Mouse (Mus musculus) midbrain, embryonic 12.5 days (tissue): ENCODE results near the gene Bid. TPM values are rescaled to one million over a fixed set of nuclear protein-coding genes. Genes with fewer than 3 reads are reported as not detected.

Experiments used
- ATAC-seq: fragments of 200-750 bp; cut with Nextera tagmentation; 2 replicates; pipeline ENCODE4 v1.8.0; 2017; ENCODE audit warnings: low read depth, moderate TSS enrichment, moderate library complexity; ENCODE audit not compliant: low FRiP score
- H3K27ac ChIP-seq: fragments of 300-500 bp; sonication (generic); replicated peaks from 2 replicates; pipeline ENCODE4 v1.5.1; 2016; ENCODE audit warnings: mild to moderate bottlenecking
- H3K27me3 ChIP-seq: fragments of 300-500 bp; sonication (generic); 2 replicates; pipeline ENCODE4 v1.6.1; 2016; ENCODE audit warnings: mild to moderate bottlenecking
- H3K36me3 ChIP-seq: fragments of 300-500 bp; sonication (generic); 2 replicates; pipeline ENCODE4 v1.6.1; 2016
- H3K4me1 ChIP-seq: fragments of 300-500 bp; sonication (generic); 2 replicates; pipeline ENCODE4 v1.6.1; 2016
- H3K4me2 ChIP-seq: fragments of 300-500 bp; sonication (generic); replicated peaks from 2 replicates; pipeline ENCODE4 v1.6.1; 2016; ENCODE audit warnings: mild to moderate bottlenecking, moderate library complexity
- H3K4me3 ChIP-seq: fragments of 300-500 bp; sonication (generic); 2 replicates; pipeline ENCODE4 v1.5.1; 2016; ENCODE audit warnings: mild to moderate bottlenecking
- H3K9ac ChIP-seq: fragments of 300-500 bp; sonication (generic); replicated peaks from 2 replicates; pipeline ENCODE4 v1.6.1; 2016; ENCODE audit warnings: mild to moderate bottlenecking, moderate library complexity
- H3K9me3 ChIP-seq: fragments of 300-500 bp; sonication (generic); 2 replicates; pipeline ENCODE4 v1.6.1; 2016; ENCODE audit warnings: mild to moderate bottlenecking
- WGBS: fragments of 180-500 bp; shearing (Covaris S2); methylation state at CpG from one replicate; pipeline ENCODE4 v1.1.7; 2016; 5-methylcytosine and 5-hydroxymethylcytosine counted together
- polyA plus RNA-seq: library from polyadenylated mRNA; unstranded; fragments of >200 nt; fragmentation: Nextera tagmentation; extraction: Ambion mirVana; gene quantifications from 2 replicates; pipeline ENCODE4 v1.2.1, GENCODE M21; 2016

The Bid gene
- polyA plus RNA-seq, 1 experiment from 2014 or later: 14.6 TPM

- no peak for ATAC-seq
- peaks cover 10% of the 10 kb centered on the region; the same call in 1 of the 2 replicates for H3K36me3 ChIP-seq
- no peaks in the 10 kb centered on the region for H3K9me3 ChIP-seq
- H3K27me3 ChIP-seq: no peaks in the 10 kb centered on the region
- H3K4me3 ChIP-seq: no peak overlapping the region
- no peaks in the 10 kb centered on the region for H3K4me1 ChIP-seq
- no peak overlapping the region for H3K9ac ChIP-seq
- no peak overlapping the region for H3K4me2 ChIP-seq
- no peak overlapping the region for H3K27ac ChIP-seq
- WGBS: 87% methylated on average over 5 of the region's 5 CpGs
Measured at GRCm38 (mm10) chr6:120943964-120944363, 27.3 kb upstream of the Bid start.

GRCm38 (mm10) chr6:120943551-120943950, 26.9 kb upstream of the Bid start:
- WGBS: 90% methylated on average over 10 of the region's 10 CpGs
- no peak overlapping the region for H3K4me2 ChIP-seq
- H3K36me3 ChIP-seq: peaks cover 10% of the 10 kb centered on the region; the same call in 1 of the 2 replicates
- H3K4me3 ChIP-seq: no peak overlapping the region
- ATAC-seq: no peak
- no peaks in the 10 kb centered on the region for H3K9me3 ChIP-seq
- H3K27ac ChIP-seq: no peak overlapping the region
- H3K4me1 ChIP-seq: no peaks in the 10 kb centered on the region
- H3K9ac ChIP-seq: no peak overlapping the region
- no peaks in the 10 kb centered on the region for H3K27me3 ChIP-seq

GRCm38 (mm10) chr6:120943079-120943478, 26.4 kb upstream of the Bid start:
- WGBS: 76% methylated on average over 2 of the region's 2 CpGs
- no peaks in the 10 kb centered on the region; the same call in 1 of the 2 replicates for H3K4me1 ChIP-seq
- no peak overlapping the region for H3K27ac ChIP-seq
- ATAC-seq: no peak
- H3K4me2 ChIP-seq: no peak overlapping the region
- H3K36me3 ChIP-seq: peaks cover 10% of the 10 kb centered on the region; the same call in 1 of the 2 replicates
- H3K9me3 ChIP-seq: no peaks in the 10 kb centered on the region
- H3K9ac ChIP-seq: no peak overlapping the region
- no peak overlapping the region for H3K4me3 ChIP-seq
- H3K27me3 ChIP-seq: no peaks in the 10 kb centered on the region

- H3K27ac ChIP-seq: no peak overlapping the region
- H3K36me3 ChIP-seq: peaks cover 4% of the 10 kb centered on the region; the same call in 1 of the 2 replicates
- H3K4me1 ChIP-seq: no peaks in the 10 kb centered on the region; the same call in 1 of the 2 replicates
- H3K9ac ChIP-seq: no peak overlapping the region
- H3K4me3 ChIP-seq: no peak overlapping the region
- H3K27me3 ChIP-seq: no peaks in the 10 kb centered on the region
- ATAC-seq: no peak
- 95% methylated on average over 13 of the region's 13 CpGs for WGBS
- no peak overlapping the region for H3K4me2 ChIP-seq
- H3K9me3 ChIP-seq: no peaks in the 10 kb centered on the region
Measured at GRCm38 (mm10) chr6:120941575-120941974, 24.9 kb upstream of the Bid start.

- no peak overlapping the region for H3K4me2 ChIP-seq
- H3K9ac ChIP-seq: no peak overlapping the region
- no peaks in the 10 kb centered on the region; the same call in 1 of the 2 replicates for H3K4me1 ChIP-seq
- no peak overlapping the region for H3K27ac ChIP-seq
- no peak for ATAC-seq
- H3K36me3 ChIP-seq: peaks cover 3% of the 10 kb centered on the region; the same call in 1 of the 2 replicates
- no peaks in the 10 kb centered on the region for H3K27me3 ChIP-seq
- no peak overlapping the region for H3K4me3 ChIP-seq
- H3K9me3 ChIP-seq: no peaks in the 10 kb centered on the region
- WGBS: 88% methylated on average over 7 of the region's 7 CpGs
Measured at GRCm38 (mm10) chr6:120941084-120941481, 24.4 kb upstream of the Bid start.

GRCm38 (mm10) chr6:120940446-120941083, 23.9 kb upstream of the Bid start:
- 90% methylated on average over 7 of the region's 7 CpGs for WGBS
- H3K9ac ChIP-seq: no peak overlapping the region
- H3K4me1 ChIP-seq: no peaks in the 10 kb centered on the region; the same call in 1 of the 2 replicates
- no peaks in the 10 kb centered on the region for H3K9me3 ChIP-seq
- no peak overlapping the region for H3K4me3 ChIP-seq
- H3K27me3 ChIP-seq: no peaks in the 10 kb centered on the region
- H3K4me2 ChIP-seq: no peak overlapping the region
- H3K27ac ChIP-seq: no peak overlapping the region
- no peak for ATAC-seq
- no peaks in the 10 kb centered on the region for H3K36me3 ChIP-seq

GRCm38 (mm10) chr6:120939783-120940182, 23.1 kb upstream of the Bid start:
- Histone ChIP-seq H3K9me3 (no peaks in the 10 kb centered on the region), H3K4me2 (no peak overlapping the region), H3K36me3 (peaks cover 1% of the 10 kb centered on the region; the same call in 1 of the 2 replicates), H3K4me3 (no peak overlapping the region), H3K4me1 (no peaks in the 10 kb centered on the region; the same call in 1 of the 2 replicates), H3K27ac (no peak overlapping the region), H3K9ac (no peak overlapping the region), H3K27me3 (no peaks in the 10 kb centered on the region)
- WGBS: 81% methylated on average over 3 of the region's 3 CpGs
- ATAC-seq: no peak

- no peak overlapping the region for H3K27ac ChIP-seq
- no peak for ATAC-seq
- H3K9me3 ChIP-seq: no peaks in the 10 kb centered on the region
- H3K4me1 ChIP-seq: no peaks in the 10 kb centered on the region; the same call in 1 of the 2 replicates
- peaks cover 10% of the 10 kb centered on the region; the same call in 1 of the 2 replicates for H3K36me3 ChIP-seq
- H3K9ac ChIP-seq: no peak overlapping the region
- no peak overlapping the region for H3K4me2 ChIP-seq
- no peak overlapping the region for H3K4me3 ChIP-seq
- no peaks in the 10 kb centered on the region for H3K27me3 ChIP-seq
- WGBS: 89% methylated on average over 12 of the region's 12 CpGs
Measured at GRCm38 (mm10) chr6:120938763-120939450, 22.3 kb upstream of the Bid start.

- WGBS: 64% methylated on average over 11 of the region's 11 CpGs
Measured at GRCm38 (mm10) chr6:120937999-120938608, 21.5 kb upstream of the Bid start.

GRCm38 (mm10) chr6:120937104-120937617, 20.5 kb upstream of the Bid start:
- 88% methylated on average over 16 of the region's 16 CpGs for WGBS
- H3K27ac ChIP-seq: no peak overlapping the region
- H3K9me3 ChIP-seq: no peaks in the 10 kb centered on the region
- H3K27me3 ChIP-seq: no peaks in the 10 kb centered on the region
- H3K4me3 ChIP-seq: no peak overlapping the region
- ATAC-seq: no peak
- peaks cover 20% of the 10 kb centered on the region for H3K36me3 ChIP-seq
- no peak overlapping the region for H3K4me2 ChIP-seq
- no peaks in the 10 kb centered on the region; the same call in 1 of the 2 replicates for H3K4me1 ChIP-seq
- H3K9ac ChIP-seq: no peak overlapping the region

More at GRCm38 (mm10) chr6:120937999-120938608, 21.5 kb upstream of the Bid start:
- no peak overlapping the region for H3K4me3 ChIP-seq
- H3K9ac ChIP-seq: no peak overlapping the region
- no peaks in the 10 kb centered on the region for H3K27me3 ChIP-seq
- ATAC-seq: no peak
- no peak overlapping the region for H3K4me2 ChIP-seq
- H3K9me3 ChIP-seq: no peaks in the 10 kb centered on the region
- H3K4me1 ChIP-seq: no peaks in the 10 kb centered on the region; the same call in 1 of the 2 replicates
- H3K36me3 ChIP-seq: peaks cover 11% of the 10 kb centered on the region; the same call in 1 of the 2 replicates
- no peak overlapping the region for H3K27ac ChIP-seq

GRCm38 (mm10) chr6:120934176-120934575, 17.5 kb upstream of the Bid start:
- no peaks in the 10 kb centered on the region; the same call in 1 of the 2 replicates for H3K4me1 ChIP-seq
- H3K27me3 ChIP-seq: no peaks in the 10 kb centered on the region
- H3K36me3 ChIP-seq: peaks cover 25% of the 10 kb centered on the region
- H3K9ac ChIP-seq: no peak overlapping the region
- H3K4me3 ChIP-seq: no peak overlapping the region
- WGBS: 76% methylated on average over 4 of the region's 4 CpGs
- H3K9me3 ChIP-seq: no peaks in the 10 kb centered on the region
- no peak overlapping the region for H3K27ac ChIP-seq
- H3K4me2 ChIP-seq: no peak overlapping the region
- ATAC-seq: no peak

GRCm38 (mm10) chr6:120933670-120934069, 17.0 kb upstream of the Bid start:
- Histone ChIP-seq H3K4me3 (no peak overlapping the region), H3K27ac (no peak overlapping the region), H3K4me1 (no peaks in the 10 kb centered on the region; the same call in 1 of the 2 replicates), H3K27me3 (no peaks in the 10 kb centered on the region), H3K4me2 (no peak overlapping the region), H3K9ac (no peak overlapping the region), H3K36me3 (peaks cover 25% of the 10 kb centered on the region), H3K9me3 (no peaks in the 10 kb centered on the region)
- no peak for ATAC-seq
- WGBS: 90% methylated on average over 7 of the region's 7 CpGs
